Mouse (Mus musculus): ENCODE results near the gene Elovl2.

DNA sequence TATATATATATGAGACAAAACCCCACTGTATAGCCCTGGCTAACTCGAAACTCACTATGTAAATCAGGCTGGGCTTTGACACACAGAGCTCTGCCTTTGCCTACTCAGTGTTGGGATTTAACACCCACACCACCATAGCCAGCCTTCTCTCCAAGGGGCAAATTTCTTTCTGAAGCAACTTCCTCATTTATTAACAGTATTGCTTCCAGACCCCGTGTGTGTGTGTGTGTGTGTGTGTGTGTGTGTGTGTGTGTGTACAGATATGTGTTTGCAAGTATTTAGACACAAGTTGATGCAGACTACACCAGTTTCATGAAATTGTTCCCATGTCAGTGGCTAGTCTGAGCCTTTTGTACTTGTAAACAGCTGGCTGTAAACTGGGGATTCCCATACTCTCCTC, 21.4 kb upstream of the Elovl2 start:
- no peak for TF ChIP-seq POLR2A (IDR thresholded peaks at IDR 0.05; ENCODE audit: extremely low read depth, insufficient read depth, low read length)
- TF ChIP-seq CTCF (IDR thresholded peaks at IDR 0.05; ENCODE audit: extremely low read depth, insufficient read depth, low read length), result no peak

All from cortical plate, adult 2 months (tissue).